Mouse (Mus musculus): ENCODE data around the gene Zfp420.
"Not testable (repeated sequence)": the region's sequence is repeated elsewhere in the genome, so short reads cannot be mapped to it uniquely, and the experiment has no call there.

Gene Zfp420

GRCm38 (mm10) chr7:29859532-29860517 lies at the start of gene Zfp420:
Gene Zfp420, plus strand, starts transcription at chr7:29859979.
- DNase-seq: peak; percentile 81 to 82

DNA sequence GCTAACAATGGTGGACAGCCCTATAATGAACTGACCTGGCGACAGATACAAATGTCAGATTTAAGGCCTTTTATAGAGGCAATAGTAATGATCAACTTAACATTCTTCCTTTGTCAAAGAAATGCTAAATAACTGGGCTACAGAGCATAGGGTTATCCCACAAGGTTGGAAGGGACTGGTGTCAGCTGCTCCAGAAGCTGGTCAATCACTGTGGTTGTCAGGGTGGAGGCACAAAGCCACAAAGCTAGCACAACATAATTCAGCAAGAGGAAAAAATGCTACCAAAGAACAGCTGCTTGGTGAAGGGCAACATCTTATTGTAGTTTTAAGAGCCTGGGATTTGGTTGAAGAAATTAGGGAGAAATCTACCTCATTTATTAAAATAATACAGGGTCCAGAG lies 47.5 kb upstream of the Zfp420 start:
- DNase-seq: no peak

GRCm38 (mm10) chr7:29814381-29814780 lies 45.4 kb upstream of the Zfp420 start:
- no peak for DNase-seq

DNA sequence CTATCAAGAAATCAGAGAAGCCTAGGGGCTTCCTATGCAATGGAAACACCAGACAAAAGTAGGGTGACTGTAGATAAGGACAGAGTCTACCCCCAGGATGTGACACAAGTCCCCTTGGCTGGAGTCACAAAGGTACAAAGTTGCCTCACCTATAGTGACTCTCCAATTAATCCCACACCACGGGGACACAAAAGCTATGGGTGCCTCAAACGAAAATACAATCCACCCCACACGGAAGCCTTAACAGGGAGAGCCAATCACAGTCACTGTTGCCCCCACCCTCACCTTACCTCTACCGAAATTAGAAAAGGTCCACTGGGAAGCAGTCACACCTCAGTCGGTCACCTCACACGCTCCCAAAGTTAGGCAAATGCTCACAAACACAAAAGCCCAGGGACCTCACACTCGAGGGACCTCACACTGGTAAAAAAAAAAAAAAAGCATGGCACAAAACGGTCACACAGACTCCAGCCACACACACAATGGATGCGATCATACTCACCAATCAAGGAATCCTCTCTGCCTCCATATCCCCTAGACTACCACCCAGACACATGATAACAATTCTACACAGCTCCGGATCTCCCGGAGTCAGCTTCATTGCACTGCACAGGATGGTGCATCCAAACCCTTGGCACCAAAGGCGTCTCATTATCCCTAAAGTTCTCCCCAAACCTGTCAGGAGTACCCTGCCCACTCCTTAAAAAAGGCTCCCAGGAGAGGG lies 44.6 kb upstream of the Zfp420 start:
- DNase-seq: no peak

GRCm38 (mm10) chr7:29815910-29816429 lies 43.8 kb upstream of the Zfp420 start, which contains the start of gene Zfp790:
Gene Zfp790, plus strand, starts transcription at chr7:29816114.
- DNase-seq: peak; percentile 76 to 79

GRCm38 (mm10) chr7:29818619-29819254 lies 41.0 kb upstream of the Zfp420 start:
- DNase-seq: peak; percentile 80 to 84

GRCm38 (mm10) chr7:29828001-29828400 lies 31.8 kb upstream of the Zfp420 start:
- no peak for DNase-seq

DNA sequence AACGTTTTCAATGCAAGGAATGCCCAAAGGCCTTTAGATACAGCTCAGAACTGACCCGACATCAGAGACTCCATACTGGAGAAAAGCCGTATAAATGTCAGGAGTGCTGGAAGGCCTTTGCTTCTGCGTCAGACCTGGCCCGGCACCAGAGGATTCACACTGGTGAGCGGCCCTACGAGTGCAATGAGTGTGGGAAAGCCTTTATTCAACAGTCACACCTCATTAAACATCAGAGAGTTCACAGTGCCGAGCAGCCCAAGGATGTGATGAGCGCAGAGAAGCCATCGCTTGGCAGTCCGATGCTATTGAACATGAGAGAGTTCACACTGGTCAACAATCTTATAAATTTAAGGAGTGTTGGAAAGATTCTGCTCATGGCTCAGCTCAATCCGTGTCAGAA lies 30.0 kb upstream of the Zfp420 start:
- DNase-seq: no peak

DNA sequence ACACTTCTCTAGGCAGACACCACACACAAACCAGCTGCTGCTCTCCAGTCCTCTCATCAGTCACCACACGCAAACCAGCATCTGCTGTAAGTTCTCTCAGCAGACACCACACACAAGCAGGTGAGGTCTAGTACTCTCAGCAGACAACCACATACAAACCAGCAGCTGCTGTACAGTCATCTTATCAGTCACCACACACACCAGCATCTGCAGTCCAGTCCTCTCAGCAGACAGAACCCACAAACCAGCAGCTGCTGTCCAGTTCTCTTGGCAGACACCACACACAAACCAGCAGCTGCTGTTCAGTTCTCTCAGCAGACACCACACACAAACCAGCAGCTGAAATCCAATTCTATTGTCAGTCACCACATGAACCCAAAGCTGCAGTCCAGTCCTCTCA lies 23.0 kb upstream of the Zfp420 start:
- DNase-seq: no peak

- no peak for DNase-seq
These were observed 20.5 kb upstream of the Zfp420 start for GRCm38 (mm10) chr7:29839256-29839655.

DNA sequence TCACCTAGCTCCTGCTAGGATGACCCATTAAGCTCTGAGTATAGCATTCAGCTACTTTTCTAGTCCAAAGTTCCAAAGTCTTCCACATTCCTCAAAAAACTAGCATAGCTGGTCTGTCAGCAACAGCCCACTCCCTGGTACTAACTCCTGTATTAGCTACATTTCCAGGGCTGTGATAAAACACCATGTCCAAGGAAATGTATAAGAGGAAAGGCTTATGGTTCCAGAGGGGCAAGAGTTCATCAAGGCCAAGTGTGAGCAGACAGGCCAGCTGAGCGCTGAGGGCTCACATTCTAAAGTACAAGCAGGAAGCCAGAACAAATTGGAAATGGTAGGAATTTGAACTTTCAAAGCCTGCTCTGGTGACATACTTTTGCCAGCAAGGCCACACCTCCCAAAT lies 17.7 kb upstream of the Zfp420 start:
- no peak for DNase-seq

GRCm38 (mm10) chr7:29844616-29845015 lies 15.2 kb upstream of the Zfp420 start:
- no peak for DNase-seq

DNA sequence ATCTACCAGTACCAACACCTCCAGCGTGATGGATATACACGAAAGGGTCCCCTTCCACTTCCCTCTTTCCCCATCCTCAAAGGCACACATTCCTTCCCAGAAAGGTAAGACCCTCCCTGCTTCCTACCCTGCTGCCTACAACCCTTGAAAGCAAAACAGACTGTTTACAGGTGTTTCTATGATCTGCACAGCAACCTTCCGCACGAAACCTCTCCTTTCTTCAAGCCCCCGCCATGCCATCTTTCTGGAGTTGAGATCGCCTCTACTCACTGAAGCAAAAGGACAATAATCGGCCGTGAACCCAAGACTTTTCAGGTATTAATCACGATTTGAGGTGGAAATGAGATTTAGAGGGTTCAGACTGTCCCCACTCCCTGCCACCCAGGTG lies 7.0 kb upstream of the Zfp420 start:
- DNase-seq: peak in 1 of 2 experiments; percentile 4

DNA sequence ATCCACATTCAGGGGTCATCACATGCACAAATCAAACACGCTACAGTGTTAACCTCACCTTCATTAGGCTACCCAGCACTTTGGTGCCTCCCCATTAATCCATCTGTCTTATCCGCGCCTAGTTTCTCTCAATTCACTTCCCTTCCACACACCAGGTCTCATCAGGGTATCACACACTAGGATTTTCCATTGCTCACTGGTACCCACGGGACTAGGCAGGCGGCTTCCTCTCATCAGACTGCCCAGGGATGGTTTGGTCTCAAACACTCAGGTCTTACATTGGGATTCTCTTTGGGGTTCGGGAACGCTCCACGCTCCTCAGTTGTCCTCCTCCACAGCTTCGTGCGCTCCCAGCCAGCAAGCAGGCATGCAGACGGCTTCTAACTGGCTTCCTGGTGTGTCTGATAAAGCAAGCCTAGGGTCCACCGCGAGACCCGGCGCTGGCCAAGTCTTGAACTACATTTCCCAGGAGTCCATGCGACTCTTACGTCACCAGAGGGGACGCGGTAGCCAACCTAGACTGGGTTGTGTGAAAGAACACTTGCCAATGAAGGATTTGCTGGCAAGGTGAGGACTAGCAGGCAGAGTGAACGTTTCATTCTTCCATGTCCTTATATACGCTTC lies 6.4 kb upstream of the Zfp420 start, which contains the start of gene Zfp940:
Gene Zfp940 (minus strand): TSS at position 451 of the 624 bp plus-strand sequence.
- DNase-seq: peak; percentile 88

DNA sequence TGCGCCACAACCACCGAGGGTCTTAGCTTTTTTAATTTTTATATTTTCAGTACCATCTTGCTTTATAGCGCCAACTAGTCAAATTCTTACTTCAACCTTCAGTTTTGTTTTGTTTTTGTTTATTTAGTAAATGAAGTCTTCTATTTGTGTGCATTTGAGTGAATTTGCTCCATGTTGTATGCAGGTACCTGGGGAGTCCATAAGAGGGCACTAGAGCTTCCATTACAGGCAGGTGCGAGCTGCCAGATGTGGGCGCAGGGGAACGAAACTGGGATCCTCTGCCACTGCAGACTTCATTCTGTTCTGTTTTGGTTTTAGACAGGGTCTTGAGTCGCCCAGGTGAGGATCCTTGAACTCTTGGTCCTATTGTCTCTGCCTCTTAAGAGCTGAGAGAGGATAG lies 1.9 kb downstream of the Zfp420 start:
- no peak for DNase-seq

- no peak for DNase-seq
These were observed 14.5 kb downstream of the Zfp420 start for GRCm38 (mm10) chr7:29874256-29874655.

- not testable (repeated sequence) for DNase-seq
These were observed 17.8 kb downstream of the Zfp420 start for GRCm38 (mm10) chr7:29877561-29877960.

DNA sequence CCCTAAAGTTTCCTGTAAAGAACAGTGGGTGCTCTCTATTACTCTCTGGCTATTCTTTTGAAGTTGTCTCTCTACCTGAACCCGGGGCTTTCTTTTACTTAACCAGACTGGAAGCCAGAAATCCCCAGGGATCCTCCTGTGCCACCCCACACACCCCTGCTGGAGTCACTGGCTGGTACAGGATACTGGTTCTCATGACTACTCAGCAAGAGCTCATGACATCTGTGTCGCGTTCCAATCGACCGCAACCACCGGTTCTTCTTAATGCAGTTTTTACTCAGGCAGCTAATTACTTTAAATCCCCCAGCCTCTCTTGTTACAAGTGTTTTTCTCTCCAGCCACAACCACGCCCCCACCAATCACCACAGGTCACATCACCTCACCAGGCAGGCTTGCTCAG lies 20.3 kb downstream of the Zfp420 start:
- no peak for DNase-seq

DNA sequence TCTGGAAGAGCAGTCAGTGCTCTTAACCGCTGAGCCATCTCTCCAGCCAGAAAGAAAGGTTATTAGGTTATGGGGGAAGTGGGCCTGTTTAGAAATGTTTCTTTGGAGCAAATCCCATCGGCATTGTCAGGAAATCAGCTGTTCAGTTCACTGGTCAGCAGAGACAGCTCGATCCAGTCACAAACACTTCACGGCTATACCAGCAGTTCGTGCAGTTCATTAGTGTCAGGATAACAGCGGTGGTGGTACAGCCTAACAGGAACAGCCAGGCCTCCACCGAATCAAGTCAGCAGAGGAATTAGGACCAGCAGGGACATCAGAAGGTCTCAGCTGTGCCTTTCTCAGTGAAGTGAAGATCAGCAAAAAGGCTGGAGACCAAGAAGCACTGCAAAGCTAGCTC lies 21.1 kb downstream of the Zfp420 start:
- no peak for DNase-seq

DNA sequence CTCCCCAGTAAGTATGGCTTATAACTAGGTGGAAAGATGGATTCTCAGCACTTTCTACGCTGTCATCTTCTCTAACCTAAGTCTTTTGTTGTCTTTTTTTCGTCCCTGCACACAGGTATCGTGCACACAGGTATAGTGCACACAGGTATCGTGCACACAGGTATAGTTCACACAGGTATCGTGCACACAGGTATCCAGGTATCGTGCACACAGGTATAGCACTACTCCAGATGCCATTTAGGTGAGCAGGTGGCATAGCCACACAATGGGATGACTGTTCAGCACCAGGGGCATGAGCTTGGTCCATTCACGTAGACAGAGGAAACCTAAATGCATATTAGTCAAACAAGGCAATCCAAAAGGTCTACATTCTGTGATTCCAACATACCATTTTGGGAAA lies 30.7 kb downstream of the Zfp420 start:
- no peak for DNase-seq

GRCm38 (mm10) chr7:29892756-29893155 lies 33.0 kb downstream of the Zfp420 start:
- DNase-seq: no peak

DNA sequence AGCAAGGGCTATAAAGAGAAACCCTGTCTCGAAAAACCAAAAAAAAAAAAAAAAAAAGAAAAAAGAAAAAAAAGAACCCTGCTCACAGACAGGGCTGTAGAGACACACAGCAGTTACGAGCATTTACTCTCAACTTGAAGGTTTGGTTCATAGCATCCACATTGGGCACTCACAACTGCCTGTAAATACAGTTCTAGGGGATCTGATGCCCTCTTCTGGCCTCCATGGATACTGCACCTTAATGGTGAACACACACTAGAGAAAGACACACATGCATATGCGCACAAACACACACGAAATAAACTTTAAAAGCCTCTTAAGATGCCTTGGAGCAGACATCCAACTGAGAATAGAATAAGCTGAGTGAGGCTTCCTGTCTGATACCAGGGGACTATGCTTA lies 38.6 kb downstream of the Zfp420 start:
- DNase-seq: peak in 1 of 2 experiments; percentile 8

DNA sequence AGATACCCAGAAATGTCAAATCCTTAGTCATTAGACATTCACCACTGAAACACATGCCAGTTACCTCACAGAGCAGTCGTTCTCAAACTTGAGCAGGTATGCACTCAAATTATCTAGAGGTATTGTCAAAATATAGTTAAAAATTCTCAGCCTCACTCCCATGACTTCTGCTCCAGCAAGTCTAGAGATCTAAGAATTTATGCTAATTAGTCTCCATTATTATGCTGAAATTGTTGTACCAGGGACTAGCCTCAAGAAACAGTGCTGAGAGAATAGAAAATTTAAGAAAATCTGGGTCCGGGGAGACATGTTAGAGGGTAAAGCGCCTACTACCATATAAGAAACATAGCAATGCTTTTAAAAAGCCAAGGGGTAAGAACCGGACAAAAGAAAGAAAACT lies 44.3 kb downstream of the Zfp420 start:
- DNase-seq: no peak

Measured in B cell, adult 2 months (primary cell).